Mouse (Mus musculus): ENCODE data around the gene Med13.

- TF ChIP-seq CTCF (IDR thresholded peaks at IDR 0.05; ENCODE audit: low read depth, low read length): no peak
- TF ChIP-seq POLR2A (IDR thresholded peaks at IDR 0.05; ENCODE audit: extremely low read depth, insufficient read depth, low read length): no peak
Observed at GRCm38 (mm10) chr11:86404590-86404989, 47.2 kb upstream of the Med13 start.
